Mouse (Mus musculus): ENCODE results near the gene Cenpc1. TPM values are rescaled to one million over a fixed set of nuclear protein-coding genes. Genes with fewer than 3 reads are reported as not detected.

The Cenpc1 gene
- total RNA-seq (2021) = 10 to 100 TPM; 22.7 to 24.2 TPM

DNA sequence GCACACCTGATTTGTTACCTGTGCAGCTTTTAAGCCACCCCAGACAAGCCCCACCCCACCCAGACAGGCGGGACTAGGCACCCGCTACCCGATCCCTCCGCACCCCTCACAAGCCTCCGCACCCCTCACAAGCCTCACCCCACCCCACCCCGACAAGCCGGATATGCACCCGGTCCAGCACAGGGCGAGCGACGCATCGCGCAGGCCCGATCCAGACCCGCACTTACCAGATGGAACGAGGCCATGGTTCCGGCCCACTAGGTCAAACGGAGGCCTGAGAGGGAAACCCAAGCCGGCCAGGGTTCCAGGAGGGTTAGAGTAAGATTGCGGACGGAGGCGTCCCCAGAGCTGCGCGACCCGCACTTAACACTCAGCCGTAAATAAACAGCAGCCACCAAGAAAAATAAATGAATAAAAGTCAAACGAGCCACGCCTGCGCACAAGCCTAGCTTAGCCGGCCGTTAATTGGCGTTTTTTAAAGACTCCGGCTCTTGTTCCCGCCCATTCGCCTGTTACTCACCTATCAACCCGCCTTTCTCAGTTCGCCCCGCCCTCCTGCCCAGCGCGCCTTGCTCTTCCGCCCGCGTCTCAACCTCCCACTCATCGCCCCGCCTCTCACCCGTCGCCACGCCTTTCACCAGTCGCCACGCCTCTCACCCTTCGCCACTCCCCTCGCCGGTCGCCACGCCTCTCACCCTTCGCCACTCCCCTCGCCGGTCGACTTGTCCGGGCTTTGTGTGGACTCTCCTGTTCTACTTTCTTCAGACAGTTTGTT is at the start of gene Cenpc1:
TSS of gene Cenpc1 (minus strand) at position 483 of the 775 bp plus-strand sequence.
- DNase-seq = peak; percentile 94

- DNase-seq = no peak
Measured at GRCm38 (mm10) chr5:86113997-86114396, 48.6 kb upstream of the Cenpc1 start.

DNA sequence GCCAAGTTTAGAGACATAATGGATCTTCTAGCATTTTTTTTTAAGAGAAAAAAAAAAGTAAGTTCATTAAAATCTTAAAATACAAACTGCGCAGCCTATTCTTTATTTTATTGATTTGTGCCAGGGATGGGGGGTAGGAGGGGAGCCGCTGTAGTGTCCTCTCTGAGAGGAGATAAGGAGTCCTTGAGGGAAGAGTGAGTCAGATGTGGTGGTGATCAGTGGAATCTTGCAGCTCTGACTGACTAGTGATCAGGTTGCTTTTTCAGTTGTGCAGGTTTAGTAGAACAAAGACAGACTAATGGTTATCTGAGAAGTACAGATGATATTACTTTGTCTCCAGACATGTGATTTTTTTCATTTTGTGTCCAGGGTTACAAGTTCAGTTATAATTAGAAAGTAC is 47.7 kb upstream of the Cenpc1 start:
- DNase-seq = no peak

DNA sequence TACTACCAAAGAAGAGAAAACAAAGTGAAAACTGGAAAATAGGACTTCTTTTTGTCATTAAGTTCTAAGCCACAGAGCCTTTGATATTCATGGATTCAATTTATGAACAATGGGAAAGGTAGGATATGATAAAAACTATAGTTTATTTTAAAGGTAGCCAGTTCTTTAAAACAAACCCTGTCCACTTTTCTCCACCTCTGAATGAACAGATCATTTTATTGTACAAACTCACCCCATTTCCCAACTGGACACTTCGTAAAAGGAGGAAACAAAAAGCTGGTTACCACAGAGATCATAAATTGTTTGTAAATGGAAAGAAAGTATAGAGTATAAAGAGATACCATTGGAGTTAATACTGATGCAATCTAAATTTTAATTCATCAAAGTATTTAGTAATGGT is 45.7 kb upstream of the Cenpc1 start:
- no peak for DNase-seq

- no peak for DNase-seq
Measured at GRCm38 (mm10) chr5:86106610-86107009, 41.2 kb upstream of the Cenpc1 start.

- DNase-seq = no peak
Measured at GRCm38 (mm10) chr5:86102176-86102575, 36.8 kb upstream of the Cenpc1 start.

- DNase-seq = no peak
Measured at GRCm38 (mm10) chr5:86100621-86101020, 35.2 kb upstream of the Cenpc1 start.

GRCm38 (mm10) chr5:86098988-86099387 is 33.6 kb upstream of the Cenpc1 start:
- no peak for DNase-seq

- no peak for DNase-seq
Measured at GRCm38 (mm10) chr5:86094754-86095153, 29.4 kb upstream of the Cenpc1 start.

DNA sequence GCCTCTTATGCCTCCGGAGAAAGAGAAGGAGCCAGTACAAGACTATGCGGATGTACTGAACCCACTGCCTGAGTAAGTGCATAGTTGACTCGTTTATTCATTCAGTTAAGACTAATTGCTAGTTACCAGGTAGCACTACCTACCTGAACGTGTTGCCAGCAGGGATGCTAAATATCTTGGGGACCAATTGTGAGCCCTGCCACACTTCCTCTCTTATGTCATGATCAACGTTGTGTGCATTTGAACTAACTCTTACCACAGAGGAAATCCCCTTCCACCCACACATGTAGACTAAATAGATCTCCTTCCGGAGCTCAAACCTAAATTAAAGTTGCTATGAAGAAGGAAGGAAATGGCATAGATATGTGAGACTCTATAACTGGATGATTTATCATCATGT is 21.4 kb upstream of the Cenpc1 start:
- DNase-seq = no peak

DNA sequence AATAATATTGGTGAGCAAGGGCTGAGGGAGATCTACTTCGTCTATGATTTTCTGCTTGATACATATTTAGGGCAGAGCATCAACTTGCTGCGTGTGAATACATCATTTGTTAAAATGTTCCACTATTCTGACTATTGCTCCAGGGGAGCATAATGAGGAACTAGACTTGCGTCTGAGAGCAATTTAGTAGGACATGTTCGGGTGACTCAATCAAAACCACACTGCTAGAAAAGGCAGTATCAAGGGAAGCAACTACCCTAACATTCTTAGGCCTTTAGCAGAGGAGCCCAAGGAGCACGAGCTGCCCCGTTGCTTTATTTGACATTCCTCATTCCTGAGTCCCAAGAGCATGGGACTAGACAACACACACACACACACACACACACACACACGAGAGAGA is 19.6 kb upstream of the Cenpc1 start:
- DNase-seq = no peak

- no peak for DNase-seq
Measured at GRCm38 (mm10) chr5:86083987-86084386, 18.6 kb upstream of the Cenpc1 start.

- DNase-seq = no peak
Measured at GRCm38 (mm10) chr5:86078720-86079334, 13.4 kb upstream of the Cenpc1 start.

DNA sequence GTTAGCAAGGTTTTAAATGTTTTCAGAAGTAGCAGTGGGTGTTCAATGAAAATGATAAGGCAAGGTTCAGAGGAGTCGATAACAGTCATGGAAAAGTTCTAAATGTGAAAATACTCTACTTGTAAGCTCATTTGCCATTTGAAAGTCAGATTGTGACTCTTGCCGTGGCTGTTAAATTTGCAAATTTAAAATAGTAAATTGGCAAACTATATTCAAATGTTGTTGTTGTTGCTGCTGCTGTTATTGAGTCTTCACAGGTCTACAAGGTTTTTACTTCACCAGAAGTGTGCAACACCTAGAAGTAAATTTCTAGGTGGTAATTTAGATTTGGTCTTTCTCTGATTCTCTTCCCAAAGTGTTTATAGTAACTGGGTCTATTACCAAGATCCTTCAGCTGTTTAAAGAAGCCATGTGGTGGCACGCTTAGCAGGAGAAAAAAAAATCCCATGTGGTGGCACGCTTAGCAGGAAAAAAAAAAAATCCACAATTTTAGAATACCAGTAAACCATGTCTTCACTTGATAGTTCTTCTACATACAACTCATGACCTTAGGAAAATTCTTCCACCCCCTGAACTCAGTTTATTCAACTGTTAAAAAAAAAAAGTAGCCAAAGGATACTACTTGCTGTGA is 7.5 kb upstream of the Cenpc1 start:
- DNase-seq = no peak

DNA sequence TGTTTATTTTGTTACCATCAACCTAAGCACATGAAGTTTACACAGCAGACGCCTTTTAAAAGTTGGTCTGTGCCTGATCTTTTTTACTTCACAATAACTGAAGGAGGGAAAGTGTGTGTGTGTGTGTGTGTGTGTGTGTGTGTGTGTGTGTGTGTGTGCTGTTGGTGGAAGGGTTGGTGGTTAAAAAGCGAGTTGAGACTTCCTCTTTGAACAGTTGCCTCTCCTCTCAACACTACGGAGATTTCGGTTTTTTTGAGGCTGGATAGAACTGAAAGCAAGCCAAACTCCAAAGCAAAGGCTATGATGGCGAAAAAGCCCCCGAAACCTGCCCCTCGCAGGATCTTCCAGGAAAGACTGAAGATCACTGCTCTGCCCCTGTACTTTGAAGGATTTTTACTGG is 6.2 kb upstream of the Cenpc1 start, which contains the start of gene Stap1:
TSS of gene Stap1 (plus strand) at position 209 of the 400 bp plus-strand sequence.
- DNase-seq = no peak

DNA sequence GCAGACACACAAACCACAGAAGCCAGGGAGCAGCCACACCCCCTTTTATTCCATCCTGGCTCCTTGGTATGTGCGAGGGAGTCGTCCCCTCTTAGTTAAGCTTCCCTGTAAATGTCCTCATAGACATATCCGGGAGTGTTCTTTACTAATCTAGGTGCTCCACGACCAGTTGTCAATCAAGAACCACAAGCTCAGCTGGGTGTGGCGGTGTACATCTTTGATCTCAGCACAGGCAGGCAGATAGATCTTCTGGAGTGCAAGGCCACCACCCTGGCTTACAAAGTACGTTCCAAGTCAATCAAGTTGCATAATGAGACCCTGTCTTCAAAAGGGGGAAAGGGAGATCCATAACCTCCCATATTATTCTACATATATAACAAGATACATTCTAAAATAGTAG is 3.7 kb upstream of the Cenpc1 start:
- DNase-seq = no peak

DNA sequence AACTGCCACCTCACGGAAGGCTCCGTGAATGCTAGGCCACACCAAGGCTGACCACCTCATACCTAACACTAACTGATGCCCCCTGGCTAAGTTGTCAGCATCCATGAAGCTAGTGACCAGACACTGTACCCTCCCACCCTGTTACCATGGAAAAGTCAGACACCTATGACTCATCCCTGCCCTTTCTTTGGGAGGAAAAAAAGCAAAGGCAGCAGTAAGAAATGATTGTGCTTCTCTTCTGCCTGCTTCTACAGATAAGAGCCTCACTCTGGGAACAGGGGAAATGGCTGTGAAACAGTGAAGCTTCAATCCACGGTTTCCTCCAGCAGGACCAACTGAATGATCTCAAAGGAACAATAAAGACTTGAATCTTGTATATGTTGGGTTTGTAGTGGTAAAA is 3.1 kb upstream of the Cenpc1 start:
- no peak for DNase-seq

GRCm38 (mm10) chr5:86066551-86066929 is 1.2 kb upstream of the Cenpc1 start:
- DNase-seq = peak; percentile 85 to 86

DNA sequence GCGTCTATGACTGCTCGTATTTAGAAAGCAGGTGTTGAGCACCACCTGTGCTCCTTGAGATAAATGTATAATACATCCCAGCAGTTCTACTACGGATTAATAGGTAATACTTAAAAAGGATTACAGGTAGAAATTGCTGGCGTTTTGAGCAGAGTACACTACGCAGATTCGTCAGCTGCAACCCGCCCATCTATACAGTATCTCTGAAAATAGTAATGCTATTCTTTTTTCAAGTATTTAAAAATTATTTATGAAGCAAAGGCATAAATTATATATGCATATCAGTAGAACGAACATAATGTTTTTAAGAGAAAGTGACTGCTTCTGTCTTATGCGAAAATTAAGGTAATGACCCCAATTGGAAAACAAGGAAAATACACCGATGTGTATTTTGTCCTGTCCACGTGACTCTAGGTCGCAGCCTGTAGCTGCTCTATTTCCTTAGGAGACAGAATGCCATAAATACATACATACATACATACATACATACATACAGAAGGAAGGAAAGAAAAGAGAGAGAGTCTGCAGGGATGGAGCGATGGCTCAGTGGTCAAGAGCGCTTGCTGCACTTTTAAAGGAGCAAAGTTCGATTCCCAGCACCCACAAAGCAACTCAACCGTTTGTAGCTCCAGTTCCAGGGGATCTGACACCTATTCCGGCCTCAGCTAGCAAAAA is 630 bp upstream of the Cenpc1 start:
- no peak for DNase-seq

DNA sequence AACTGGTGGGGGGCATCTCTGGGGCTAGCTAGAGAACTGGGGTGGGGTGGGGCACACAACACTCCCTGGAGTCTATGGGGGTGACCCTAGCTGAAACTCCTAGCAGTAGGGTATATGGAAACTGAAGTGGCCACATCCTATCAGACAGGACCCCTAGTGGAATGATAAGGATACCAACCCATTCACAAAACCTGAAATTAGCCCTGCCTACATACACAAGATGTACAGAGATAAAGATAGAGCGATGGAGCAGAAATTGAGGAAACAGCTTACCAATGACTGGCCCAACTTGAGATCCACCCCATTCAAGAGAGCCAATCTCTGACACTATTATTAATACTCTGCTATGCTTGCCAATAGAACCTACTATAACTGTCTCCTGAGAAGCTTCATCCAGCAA is 1.9 kb downstream of the Cenpc1 start:
- no peak for DNase-seq

DNA sequence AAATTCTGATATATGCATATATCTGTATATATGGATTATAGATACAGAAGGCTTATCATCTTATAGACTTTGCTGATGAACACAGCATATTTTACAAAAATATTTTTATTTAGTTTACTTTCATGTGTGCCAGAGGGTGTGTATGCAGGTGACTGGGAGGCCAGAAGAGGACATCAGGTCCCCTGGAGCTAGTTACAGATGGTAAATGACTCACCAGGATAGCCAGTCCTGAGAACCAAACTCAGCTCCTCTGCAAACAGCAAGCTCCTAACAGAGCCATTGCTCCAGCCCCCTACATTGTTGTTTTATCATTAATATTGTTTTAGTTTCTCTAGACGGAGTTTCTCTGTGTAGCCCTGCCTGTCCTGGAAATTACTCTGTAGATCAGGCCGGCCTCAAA is 35.6 kb downstream of the Cenpc1 start:
- DNase-seq = no peak

- DNase-seq = peak in 1 of 2 experiments; percentile 37
Measured at GRCm38 (mm10) chr5:85996545-85997510, 68.6 kb downstream of the Cenpc1 start.
